Mouse (Mus musculus) 3T3-L1 (cell line): ENCODE measurements at regions not wholly inside any gene's neighbourhood (a gene's known extent, or its start where the extent isn't known, plus 50 kb on each side); places are given as distances from the start of the nearest gene placed in this dataset.
A peak's percentile ranks its signal among the peaks of the same experiment; 100 is the strongest.

Source experiments
- DNase-seq: peaks from one replicate; pipeline ENCODE4 v3.0.0-alpha.2; 2015; ENCODE audit warnings: low read depth, low spot score

DNA sequence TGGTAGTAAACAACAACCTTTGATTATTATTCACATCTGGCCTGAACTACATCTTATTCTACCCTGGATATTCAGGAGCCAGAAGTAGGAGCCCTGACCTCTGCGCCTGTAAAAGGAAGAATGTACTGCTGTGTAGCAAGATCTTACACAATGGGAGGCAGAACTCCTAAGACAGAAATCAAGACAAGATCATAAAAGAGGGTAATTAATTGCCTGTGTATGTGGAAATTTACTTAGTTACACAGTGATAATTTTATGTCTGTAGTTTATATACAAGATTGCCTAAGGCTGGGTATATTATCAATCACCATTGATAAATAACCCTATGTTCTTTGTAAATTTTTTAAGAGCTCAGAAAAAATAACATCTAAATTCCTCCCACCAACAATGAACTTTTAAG lies 2167.8 kb downstream of the 9330182O14Rik start:
- no peak for DNase-seq

DNA sequence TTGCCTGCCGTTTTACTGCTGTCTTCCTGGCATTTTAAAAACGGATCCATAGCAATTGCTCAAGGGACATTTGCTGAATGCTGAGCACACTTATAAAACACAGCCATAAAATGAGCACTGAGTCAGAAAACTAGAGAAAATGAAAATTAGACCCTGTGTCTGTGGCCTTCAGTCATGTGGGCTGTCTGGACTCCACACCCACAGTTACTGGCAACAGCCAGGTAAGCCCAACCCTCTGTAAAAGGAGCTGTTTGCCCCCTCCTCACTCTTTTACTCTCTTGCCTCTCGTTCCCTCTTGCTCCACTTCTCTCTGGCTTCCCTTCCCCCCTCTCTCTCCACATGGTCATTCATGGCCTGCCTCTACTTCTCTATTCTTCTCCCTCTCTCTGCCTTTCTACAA lies 2169.9 kb downstream of the 9330182O14Rik start:
- no peak for DNase-seq

DNA sequence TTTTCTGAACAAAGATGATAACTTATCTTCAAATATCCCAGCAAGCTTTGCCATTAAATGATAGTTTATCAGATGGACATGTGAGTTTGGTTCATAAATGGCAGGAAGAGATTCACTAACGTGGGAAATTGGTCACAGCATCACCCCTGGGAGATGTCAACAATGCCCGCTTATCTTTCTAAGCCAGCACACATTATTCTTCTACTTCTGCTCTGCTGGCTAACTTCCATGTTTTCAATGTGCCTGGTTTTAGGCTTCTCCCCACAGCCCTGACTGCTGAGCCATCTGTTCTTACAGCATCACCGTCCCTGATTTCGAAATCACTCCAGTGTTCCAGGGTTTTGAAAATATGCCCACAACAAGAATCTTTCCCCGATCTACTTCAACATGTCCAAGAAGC lies 2175.4 kb downstream of the 9330182O14Rik start:
- DNase-seq = peak; percentile 87

- DNase-seq = no peak
Measured at GRCm38 (mm10) chr15:42311166-42311565, 2177.0 kb downstream of the 9330182O14Rik start.

DNA sequence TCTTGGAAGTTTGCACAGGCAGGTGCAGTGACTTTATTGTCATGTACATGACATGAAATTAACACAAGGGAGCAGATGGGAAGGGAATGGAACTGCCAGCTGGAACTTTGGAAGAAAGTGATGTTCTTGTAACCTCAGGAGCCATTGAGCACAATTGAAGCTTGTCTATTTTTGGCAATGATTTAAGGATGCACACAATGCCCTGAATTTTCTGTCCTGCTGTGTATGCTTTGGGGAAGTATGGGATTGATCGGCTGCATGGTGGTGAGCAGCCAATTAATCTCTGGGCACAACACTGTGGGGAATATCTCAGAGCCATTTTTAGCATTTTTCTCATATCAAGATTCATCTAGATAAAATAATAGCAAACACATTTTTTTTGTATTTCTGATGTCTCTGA lies 2186.2 kb downstream of the 9330182O14Rik start:
- DNase-seq = no peak

DNA sequence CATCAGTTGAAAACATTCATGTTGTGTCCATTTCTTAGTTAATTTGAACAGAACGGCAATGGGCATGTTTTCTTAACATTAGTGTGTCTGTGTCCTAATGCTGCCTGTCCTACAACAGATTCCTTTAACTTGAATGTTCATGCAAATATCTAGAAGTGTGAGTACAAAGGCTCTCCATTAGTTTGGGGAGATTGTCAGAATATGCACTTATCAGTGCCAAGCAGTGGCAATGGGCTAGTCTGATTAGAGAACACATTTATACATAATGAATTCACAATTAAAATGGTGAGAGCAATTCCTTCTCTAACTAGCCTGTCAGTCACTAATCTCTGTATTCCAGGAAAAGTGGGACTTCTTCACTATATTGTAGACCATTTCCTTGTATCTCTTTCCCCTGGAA lies 2188.8 kb downstream of the 9330182O14Rik start:
- no peak for DNase-seq

- no peak for DNase-seq
Measured at GRCm38 (mm10) chr15:42325221-42325620, 2191.1 kb downstream of the 9330182O14Rik start.

DNA sequence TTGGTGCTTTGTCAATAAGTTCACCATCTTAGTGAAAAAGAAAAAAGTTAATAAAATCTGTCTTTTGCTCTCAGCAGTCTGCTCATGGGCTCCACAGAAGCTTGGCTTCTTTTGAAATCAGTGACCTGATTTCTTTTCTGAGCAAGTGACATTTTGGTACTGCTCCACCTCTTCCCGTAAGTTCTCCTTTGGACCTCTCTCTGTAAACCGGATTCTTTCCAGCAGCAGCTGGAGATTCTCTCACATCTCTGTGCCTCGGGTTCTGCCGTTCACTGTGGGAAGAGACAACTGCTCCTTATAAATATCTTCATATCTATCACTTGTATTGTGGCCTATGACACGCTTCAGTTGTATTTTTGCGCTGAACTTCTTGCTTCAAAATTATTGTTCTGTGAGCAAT lies 2194.4 kb downstream of the 9330182O14Rik start:
- DNase-seq = no peak

GRCm38 (mm10) chr15:42329742-42330141 lies 2195.6 kb downstream of the 9330182O14Rik start:
- no peak for DNase-seq

DNA sequence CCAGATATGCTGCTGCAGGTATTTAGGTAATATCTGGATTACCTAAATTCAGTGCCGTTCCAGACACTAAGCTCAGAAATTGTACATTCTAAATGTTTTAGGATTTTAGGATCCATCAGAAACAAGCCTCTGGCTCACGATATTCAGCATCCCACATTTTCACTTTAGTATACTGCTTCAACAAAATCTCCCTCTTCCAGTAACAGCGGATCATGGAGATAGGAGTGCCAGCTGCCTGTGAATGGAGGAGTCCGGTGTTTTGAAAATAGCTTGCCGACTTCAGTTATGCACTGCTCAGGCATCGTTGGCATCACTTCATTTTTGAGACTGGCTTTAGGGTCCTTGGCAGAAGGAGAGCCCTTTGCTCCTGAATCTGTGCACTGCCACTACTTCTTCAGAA lies 2199.5 kb downstream of the 9330182O14Rik start:
- DNase-seq = no peak

DNA sequence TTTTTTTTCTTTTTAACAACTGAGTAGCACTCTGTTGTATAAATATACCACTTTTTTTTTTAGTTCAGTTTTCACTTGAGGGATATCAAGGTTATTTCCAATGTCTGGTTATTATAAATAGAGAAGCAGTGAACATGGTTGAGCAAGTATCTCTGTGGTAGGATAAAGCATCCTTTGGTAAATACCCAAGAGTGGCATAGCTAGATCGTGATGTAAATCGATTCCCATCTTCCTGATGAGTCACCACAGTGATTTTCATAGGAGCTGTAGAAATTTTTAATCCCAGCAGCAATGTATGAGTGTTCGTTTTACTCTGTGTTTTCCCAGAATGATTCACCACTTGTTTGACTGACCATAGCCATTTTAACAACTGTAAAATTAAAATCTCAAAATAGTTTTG lies 2212.0 kb downstream of the 9330182O14Rik start:
- peak; percentile 58 for DNase-seq

DNA sequence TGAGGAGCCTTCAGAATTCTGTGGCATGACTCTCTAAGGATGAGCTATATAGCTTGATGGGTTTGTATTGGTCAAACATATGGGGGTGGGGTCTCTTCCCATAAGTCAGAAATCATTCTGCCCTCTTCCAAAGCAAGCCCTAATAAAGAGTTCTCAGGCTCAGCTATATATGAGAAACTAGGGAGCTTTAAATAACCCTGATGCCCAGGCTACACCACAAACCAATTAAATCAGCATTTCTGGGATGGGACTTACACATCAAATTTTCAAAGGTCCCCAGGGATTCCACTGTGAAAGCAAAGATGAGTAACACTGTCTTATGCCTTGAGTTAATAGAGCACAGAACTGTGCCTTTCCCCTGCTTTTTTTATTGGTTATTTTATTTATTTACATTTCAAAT lies 2227.7 kb downstream of the 9330182O14Rik start:
- peak; percentile 40 for DNase-seq

GRCm38 (mm10) chr15:42364979-42365378 lies 2230.8 kb downstream of the 9330182O14Rik start:
- DNase-seq = no peak

DNA sequence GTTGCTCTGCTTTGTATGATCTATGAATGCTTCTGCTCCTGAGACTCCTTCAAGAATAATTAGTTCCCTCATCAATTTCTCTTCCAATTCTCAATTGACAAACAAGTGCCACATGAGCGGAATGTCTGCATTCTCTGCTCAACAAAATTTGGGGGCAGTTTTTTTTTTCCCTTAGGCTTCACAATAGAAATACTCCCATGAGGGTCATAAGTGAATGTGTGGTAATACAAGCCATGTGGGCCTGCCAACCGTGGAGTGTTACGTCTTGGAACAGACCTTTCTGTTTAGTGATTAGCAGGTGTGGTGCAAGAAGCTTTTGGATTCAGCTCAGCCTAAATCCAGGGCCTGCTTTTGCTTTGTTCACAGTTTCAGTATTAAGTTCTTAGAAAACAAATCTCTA lies 2232.6 kb downstream of the 9330182O14Rik start:
- no peak for DNase-seq

GRCm38 (mm10) chr15:42369603-42370002 lies 2235.4 kb downstream of the 9330182O14Rik start:
- peak; percentile 82 for DNase-seq

- peak; percentile 61 for DNase-seq
Measured at GRCm38 (mm10) chr15:42370044-42370443, 2235.9 kb downstream of the 9330182O14Rik start.

DNA sequence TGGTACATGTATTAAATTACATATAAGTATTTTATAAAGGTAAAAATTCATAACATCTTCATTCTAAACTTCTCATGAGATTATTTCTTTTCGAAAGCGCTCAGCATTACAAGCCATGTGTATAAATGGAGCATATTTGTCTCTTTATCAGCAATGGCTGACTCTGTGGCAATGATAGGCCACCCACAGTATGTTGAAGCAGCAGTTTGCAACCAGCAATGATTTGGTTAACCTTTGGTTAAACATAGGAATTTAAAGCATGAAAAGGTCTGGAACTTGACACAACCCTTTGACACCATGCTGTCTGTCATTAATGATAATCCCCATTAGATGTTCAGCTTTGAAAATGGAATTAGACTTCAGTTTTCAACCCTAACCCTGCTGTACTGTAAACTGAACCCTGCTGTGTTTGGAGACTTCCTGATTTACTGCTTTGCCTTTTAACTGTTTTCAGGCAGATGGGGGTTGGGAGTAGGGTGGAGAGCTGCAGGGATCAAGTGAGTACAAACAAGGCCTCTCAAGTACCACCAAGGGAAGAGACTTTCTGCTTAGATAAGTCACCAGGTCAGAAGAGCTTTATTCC lies 2238.6 kb downstream of the 9330182O14Rik start:
- DNase-seq = no peak
